Mouse (Mus musculus) left cerebral cortex, adult 8-10 months (tissue): ENCODE results near the gene 6820408C15Rik. TPM values are rescaled to one million over a fixed set of nuclear protein-coding genes. Genes with fewer than 3 reads are reported as not detected.
"Not testable (repeated sequence)": the region's sequence is repeated elsewhere in the genome, so short reads cannot be mapped to it uniquely, and the experiment has no call there.

Experiments used
- DNase-seq, 2 experiments: peaks; one replicate each; pipeline ENCODE4 v3.0.0; 2022; ENCODE audit warnings: low spot score in 2 of 2
- total RNA-seq, 4 experiments: library from RNA; stranded (reverse); gene quantifications; 2 replicates each; pipeline ENCODE4 v1.2.4; 2022

Gene 6820408C15Rik
- total RNA-seq, 4 experiments from 2014 or later = 2.0 to 3.7 (median 2.7) TPM

DNA sequence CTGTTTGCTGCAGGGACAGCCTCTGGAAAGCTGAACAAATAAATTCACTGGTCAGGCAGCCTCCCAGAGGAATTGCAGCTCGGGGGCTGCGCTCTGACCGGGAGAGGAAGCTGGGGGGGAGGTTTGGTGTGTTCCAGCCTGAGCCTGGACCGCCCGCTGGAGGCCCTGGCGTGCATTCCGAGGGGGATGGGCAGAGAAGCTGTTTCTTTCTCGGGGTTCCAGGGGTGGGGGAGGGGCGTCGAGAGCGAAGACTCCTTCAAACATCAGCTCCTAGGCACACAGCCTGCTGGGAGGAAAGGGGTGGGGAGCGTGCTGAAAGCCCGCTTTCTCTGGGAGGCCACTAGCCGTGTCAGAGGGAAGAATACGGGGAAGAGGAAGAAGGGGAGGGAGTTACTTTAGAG lies 4.4 kb upstream of the 6820408C15Rik start:
- DNase-seq = peak; percentile 32 to 78

DNA sequence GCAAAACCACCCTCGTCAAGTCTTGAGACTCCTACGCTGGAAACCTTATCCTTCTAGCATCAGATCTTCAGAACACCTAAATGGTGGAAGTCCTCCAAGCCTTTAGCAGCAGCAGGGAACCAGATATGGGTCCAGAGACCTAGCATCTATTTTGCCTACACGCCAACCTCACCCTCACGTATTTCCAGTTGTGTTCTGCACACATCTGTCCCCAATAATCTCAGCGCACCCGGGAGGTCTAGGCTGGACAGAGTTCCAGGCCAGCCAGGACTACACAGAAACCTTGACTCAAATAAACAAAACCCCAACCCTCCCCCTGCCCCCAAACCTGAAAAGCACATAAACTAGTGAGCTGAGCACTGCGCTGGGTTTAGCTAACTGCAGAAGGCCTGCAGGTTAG lies 3.9 kb upstream of the 6820408C15Rik start:
- no peak for DNase-seq

DNA sequence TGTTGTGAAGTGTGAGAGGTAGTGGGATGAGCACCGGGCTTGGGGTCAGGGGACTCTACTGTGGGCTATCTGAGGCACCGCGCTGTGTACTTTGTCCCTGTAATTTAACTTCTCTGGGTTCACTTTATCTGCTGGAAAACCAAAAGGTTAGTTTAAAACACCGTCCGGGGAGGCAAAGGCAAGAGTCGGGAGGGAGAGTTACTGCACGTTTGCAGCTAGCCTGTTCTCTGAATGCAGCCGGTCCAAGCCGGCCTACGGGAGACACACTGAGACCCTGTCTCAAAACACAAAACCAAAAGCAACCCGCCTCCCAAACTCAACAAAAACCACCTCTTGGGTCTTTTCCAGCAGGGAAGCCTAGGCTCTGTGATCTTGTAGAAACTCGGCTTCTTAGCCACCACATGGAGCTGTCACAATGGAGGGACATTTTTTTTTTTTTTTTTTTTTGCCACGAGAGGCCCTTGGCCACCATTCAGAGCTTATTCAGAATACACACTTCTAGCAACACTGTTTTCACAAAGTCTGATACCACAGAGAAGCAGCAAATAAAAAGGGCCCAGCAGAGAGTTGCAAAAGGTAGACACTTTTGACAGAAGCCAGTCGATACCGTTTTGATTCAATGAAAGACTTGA lies 2.7 kb upstream of the 6820408C15Rik start:
- no peak for DNase-seq

DNA sequence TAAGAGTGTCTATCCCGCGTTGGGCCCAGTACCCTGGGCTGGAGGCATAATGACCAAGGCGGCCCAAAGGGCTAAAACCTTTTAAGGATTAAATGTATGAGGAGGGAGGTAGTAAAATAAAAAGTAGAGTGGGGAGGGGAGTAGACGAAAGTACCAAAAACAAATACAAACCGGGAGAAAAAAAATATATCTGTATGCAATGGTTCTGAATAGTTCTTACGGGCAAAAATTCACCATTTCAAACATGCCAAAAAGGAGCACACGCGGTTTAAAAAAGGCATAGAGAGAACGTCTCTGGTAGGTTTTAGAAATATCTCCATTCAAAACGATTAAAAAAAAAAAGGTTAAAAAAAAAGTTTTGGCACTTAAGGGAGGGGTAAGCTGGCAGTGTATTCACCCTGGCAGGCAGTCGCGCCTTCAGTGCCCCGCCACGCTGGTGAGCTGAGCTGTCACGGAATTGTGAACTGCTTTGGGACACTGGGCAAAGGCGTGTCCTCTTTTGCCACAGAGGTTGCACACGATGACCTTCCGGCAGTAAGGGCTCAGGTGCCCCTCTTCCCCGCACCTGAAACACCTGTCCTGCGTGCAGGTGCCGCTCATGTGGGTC lies 2.1 kb upstream of the 6820408C15Rik start:
- DNase-seq = no peak

DNA sequence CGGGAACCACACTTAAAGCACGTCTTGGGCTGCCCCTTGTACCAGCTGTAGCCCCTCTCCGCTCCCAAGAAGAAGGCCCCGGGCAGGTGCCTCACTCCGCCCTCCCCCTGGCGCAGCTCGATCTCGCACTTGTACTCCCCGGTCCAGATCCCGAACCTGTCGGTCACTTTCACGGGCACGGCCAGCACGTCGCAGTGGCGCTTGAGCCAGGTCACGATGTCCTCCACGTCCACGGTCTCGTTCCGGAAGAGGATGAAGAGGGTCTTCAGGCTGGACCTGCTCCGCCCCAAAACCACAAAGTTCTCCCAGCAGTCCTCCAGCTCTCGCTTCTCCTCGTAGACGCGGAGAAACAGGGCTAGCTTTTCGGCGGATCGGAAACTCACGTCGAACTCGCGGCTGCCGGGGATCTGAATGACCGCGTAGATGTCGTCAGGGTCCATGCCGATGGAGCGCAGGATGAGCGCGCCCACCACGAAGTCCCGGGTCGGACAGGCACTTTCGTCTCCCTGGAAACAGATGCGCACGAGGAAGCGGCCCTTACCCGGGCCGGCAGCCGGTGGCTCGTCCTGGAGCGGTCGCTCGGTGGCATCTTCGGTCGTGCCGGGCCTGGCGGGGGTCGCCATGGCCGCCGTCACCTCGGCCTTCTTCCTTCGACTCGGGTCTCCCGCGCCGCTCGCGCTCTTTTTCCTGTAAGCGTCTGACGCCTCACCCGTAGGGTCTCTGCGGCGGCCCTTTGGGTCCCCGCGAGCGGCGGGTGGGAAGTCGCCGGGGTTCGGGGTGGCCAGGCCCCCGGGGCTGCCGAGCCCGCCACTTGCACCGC lies 1.4 kb upstream of the 6820408C15Rik start:
- peak in 1 of 2 experiments; percentile 32 for DNase-seq

DNA sequence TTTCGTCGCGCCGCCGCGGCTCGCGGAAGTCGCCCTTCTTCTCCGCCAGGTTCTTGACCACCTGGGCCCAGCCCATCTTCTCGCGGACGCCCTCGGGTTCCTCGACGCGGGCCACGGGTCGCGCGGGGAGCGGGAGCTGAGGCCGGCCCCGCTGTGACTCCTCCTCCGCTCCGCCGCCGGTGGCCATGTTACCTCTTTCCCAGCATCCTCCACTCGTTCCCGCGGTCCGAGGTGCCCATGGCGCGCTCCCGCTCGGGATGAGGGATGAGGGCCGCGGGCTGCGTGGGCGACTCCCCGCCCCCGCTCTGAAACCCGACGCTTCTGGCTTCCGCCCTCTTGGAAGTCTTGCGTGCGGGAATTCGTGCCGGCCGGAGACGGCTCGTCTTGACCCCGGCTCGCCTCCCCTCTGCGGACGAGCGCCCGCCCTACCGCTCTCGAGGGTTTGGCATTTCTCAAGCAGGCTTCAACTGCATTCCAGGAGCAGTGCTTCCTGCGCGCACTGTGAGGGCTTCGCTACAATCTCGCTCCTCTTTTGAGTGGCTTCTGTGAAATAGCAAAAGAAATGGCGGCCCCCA lies 709 bp upstream of the 6820408C15Rik start, which contains the start of gene Zcchc3:
TSS of gene Zcchc3 (minus strand) at position 437 of the 575 bp plus-strand sequence.
- DNase-seq = peak; percentile 86

DNA sequence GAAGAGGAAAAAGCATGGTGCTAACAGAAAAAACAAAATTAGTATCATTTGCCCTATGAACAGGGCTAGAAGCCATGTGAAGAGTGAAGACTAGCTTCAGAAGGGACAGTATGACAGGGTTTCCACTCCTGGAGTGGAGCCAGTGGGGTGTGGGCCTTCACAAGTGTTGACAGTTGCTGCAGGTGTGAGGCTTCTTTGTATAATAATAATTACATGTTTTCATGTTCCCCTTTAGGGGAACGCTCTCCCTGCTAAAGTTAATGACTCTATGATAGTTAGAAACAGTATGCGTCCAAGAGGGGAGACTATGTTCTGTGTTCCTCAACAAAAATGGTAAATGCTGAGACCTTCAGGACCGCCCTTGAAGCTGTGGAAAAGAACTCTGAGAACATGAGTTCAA lies 399 bp downstream of the 6820408C15Rik start:
- DNase-seq = no peak

DNA sequence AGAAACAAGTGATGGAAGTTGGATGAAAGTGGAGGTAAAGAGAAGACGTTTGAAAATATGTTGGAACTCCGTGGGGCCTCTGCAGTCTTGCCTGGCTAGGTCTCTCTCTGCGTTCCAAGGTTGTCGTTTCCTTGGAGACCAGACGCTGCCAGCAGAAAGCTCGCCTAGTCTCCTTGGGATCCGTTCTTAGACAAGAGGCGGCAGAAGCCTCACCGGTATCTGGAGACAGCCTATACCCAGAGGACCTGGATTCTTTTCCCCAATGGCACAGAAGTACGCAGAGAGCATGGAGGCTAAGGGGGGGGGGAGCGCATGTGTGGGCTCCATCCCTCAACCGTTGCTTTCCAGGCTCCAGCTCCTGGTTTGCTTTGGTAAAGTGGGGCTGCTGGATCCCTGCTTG lies 12.1 kb downstream of the 6820408C15Rik start:
- DNase-seq = peak in 1 of 2 experiments; percentile 39

DNA sequence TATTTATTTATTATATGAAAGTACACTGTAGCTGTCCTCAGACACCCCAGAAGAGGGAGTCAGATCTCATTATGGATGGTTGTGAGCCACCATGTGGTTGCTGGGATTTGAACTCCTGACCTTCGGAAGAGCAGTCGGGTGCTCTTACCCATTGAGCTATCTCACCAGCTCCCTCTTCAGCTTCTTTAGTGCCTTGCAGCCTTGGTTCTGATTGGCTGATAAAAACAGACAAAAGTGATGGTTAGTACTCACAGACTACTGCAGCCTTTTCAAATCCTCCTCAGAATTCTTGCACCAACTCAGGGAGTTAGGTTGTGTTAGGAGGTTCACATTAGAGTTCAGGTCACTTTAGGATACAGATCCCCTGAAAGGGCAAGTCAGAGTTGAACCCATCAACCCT lies 13.1 kb downstream of the 6820408C15Rik start:
- DNase-seq = not testable (repeated sequence)

DNA sequence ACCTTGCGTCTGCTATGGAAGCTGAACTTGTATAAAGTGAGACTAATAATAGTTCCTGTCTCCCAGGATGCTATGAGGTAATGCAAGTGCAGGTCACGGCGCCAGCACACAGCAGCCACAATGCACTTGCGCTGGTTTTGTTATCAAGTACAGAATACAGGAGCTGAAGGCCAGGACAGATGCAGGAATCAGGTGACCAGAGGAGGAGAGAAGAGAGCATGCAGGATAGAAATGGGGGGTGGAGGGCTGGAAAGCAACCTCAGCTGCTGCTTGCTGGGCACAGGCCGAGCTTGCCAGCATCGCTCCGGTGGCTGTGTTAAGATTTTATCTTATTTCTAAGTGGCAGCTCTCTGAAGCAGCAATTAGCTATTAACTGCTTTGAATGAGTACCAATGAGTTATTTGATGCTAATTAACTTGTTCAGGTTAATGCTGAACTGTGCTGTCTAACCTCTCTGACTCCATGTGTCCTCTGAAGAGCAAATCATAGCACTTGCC lies 21.1 kb downstream of the 6820408C15Rik start:
- DNase-seq = no peak

DNA sequence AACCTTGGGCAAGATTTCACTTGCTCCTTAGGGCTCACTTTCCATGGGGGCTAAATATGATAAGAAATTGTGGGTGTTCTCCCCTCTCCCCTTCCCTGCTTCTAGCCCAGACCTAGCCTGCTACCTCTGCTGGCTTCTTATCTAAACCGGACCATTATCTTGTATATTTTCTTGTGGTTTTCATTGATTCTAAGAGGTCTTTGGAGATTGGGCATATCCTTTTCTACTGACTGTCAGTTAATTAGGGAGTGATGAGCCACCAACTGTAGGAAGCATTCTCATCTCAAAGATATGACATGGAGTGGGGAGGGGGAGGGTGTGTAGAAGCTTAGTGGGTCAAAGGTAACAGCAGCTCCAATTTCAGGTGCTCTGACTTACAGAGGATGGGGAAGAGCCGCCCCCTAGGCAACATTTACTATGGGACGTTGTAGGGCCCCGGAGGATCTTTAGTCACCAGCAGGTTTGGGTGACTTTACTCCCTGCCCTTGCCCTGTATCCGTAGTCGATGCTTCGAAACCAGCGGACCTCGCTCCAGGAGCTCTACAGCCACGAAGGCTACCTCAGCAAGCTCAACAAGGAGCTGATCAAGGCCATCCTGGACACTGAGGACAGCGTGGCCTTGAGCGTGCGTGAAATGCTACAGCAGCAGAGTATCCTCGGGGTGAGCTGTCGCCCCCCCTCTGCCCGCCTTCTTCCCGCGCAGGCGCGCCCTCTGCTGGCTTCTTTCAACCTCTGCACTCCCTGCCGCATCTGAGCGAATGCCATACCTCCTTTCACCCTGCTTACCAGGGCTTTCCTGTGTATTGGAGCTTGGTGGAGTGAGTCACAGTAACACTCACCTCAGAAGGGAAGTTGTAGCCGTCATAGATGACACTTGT lies 21.8 kb downstream of the 6820408C15Rik start:
- DNase-seq = peak; percentile 50 to 65

DNA sequence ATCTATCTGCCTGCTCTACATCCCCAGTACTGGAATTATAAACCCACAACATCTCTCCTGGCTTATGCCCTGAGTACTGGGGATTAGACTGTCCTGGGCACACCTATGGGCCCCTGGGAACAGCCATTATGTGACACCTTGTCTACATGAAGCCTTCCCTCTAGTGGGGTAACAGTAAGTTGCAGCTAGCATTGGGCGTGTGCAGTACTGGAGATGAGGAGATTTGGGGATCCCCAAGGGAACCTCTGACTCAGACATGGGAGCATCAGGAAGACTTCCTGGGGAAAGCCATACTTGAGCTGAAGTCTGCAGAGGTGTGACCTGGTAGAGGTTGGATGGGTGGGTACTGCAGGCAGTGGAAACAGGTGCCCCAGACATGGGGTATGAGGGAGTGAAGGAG lies 23.6 kb downstream of the 6820408C15Rik start:
- no peak for DNase-seq

DNA sequence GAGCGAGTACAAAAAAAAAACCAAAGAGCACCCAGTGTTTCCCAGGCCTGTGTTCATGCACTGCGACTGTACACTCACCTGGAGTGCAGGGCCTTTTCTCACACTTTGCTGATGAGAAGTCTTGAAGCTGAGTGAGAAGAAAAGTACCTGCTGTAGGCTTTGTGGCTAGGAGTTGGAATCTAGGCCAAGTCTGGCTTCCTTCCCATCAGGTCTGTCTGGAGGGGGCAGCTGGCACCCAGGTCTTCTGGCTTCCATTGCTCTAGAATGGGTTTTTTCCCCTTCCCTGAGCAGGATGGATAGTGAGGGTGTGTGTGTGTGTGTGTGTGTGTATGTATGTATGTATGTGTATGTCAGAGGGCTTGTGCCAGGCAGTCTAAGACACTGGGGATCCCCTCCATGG lies 24.4 kb downstream of the 6820408C15Rik start:
- no peak for DNase-seq

DNA sequence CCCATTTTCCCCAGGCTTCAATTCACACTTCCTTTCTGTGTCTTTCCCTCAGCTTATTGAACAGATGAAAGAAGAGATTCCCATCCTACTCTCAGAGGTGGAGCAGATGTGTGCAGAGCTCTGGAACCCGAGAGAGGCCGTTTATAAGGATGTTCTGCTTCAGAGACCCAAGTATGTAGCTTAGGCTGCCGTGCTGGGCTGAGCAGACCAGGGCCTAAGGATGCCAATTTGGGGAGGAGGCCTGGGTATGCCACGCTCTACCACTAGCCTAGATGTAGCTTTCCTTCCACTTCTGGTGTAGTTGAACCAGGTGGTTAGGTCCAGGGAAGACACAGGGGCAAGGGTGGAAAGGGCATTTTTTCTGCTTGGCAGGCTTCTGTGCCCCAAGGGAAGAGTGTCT lies 26.9 kb downstream of the 6820408C15Rik start:
- no peak for DNase-seq

DNA sequence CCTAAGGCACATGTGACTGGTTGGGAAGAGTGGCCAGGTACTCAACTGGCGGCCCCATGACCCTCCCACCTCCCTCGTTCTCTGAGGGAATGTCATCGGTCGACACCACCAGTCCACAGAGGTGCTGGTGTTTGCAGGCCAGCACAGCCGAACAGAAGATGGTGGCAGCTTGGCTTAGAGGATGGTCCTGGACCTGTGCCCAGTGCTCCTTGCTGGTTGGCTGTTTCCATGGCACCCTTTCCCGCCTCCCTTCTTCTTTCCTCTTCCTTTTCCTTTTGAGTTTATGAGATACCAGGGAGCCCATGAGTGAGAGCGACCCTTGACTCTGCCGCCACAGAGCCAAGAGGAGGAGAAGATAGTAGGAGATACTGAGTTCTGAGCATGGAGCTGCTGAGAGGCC lies 27.9 kb downstream of the 6820408C15Rik start:
- no peak for DNase-seq

DNA sequence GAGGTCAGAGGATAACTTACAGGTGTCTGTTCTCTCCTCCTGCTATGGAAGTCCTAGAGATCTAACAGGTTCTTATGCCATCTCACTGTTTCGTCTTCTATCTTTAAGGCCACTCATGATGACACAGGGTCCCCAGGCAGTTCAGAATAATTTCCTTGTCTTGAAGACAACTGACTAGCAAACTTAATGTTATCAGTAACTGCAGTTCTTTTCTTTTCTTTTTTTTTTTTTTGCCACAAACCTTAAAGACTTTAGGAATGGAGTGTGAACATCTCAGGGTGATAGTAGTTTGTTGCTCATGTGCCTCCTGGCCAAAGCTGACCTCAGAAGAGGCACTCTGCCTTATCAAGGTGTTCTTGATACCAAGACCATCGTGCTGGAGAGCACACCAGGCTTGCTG lies 31.3 kb downstream of the 6820408C15Rik start:
- no peak for DNase-seq

DNA sequence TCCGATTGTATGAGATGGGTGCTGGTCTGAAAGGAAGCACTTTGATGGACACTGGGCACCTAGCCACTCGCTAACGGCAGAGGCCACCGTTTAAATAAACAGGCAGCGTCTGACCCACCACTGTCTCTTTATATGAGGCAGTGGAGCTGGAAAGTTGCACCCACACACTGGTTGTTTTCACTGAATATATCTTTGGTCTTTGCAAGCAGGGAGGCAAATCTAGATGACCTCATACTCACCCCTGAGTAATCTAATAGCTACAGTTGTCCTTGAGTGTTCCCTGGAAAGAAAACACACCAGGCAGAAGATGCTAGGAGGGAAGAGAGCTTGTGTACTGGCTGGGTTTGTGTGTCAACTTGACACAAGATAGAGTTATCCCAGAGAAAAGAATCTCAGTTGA lies 32.1 kb downstream of the 6820408C15Rik start:
- DNase-seq = no peak

DNA sequence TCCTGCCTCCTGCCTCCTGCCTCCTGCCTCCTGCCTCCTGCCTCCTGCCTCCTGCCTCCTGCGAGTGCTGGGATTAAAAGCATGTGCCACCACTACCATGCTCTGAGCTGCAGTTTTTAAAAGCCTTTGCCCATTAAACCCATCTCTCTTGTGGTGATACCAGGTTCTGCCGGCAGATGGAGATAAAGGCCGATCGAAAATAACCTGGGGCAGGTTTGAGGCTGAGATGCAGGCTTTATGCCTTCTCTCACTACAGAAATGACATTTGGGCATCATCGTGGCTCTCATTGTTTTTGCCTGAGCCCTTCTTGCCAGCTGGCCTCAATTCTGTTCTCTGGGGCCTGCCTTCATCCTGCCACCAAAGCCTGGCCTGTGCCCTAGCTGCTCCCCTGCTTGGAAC lies 34.9 kb downstream of the 6820408C15Rik start:
- peak in 1 of 2 experiments; percentile 60 for DNase-seq

DNA sequence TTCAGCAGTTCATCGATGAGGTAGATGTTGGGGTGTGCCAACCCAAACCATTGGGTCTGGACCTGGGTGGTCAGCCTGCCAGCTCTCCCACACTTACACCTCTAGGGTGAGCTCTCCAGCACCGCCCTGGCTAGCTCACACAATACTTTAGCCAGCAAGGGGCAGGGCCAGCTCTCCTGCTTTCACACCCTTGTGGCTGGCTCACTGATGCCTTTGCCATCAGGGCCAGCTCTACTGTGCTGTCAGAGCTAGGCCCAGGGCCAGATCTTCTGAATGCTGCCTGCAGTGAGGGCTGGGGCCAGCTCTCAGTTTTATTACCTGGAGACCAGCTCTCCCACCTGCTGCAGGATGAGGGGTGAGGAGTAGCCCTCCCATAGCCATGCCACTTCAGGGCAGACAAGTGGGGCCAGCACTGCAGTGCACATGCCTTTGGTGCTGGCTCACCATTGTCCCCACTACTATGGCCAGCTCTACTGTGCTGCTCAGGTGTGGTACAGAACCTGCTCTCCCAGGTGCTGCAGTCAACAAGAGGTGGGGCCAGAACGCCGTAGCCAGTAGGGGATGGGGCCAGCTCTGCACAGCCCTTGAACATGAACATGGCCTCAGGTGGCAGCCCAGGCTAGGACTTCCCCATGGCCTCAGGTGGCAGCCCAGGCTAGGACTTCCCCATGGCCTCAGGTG lies 36.9 kb downstream of the 6820408C15Rik start:
- no peak for DNase-seq

DNA sequence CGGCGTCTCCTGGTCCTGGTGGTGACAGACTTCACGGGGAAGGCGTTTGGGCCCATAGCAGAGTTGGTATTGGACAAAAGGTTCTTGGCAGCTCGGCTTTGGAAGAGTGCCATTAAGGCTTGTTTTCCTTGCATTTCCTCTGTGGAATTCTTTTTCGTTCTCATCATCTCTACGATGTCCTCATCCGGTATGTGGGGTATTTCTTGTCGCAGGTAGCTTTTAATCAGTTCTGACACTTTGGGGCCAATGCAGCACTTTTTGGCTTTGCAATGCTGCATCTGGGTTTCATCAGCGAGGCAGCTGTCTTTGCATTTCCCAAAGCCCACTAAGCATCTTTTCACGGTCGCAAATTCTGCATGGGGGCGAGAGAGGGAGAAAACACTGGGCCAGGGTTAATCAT lies 43.9 kb downstream of the 6820408C15Rik start:
- no peak for DNase-seq
